Mouse (Mus musculus) embryonic facial prominence, embryonic 14.5 days (tissue): ENCODE measurements at regions not wholly inside any gene's neighbourhood (a gene's known extent, or its start where the extent isn't known, plus 50 kb on each side); places are given as distances from the start of the nearest gene placed in this dataset.

Source experiments
- ATAC-seq: fragments of 200-750 bp; cut with Nextera tagmentation; 2 replicates; pipeline ENCODE4 v1.8.0; 2017; ENCODE audit warnings: low read depth, moderate number of reproducible peaks, moderate TSS enrichment
- DNase-seq: peaks from one replicate; pipeline ENCODE4 v3.0.0-alpha.2; 2015; ENCODE audit warnings: low spot score
- H3K27ac ChIP-seq: fragments of 300-500 bp; sonication (generic); replicated peaks from 2 replicates; pipeline ENCODE4 v1.5.1; 2014; ENCODE audit warnings: low read depth, mild to moderate bottlenecking, low read length, moderate library complexity
- H3K27me3 ChIP-seq: fragments of 300-500 bp; sonication (generic); replicated peaks from 2 replicates; pipeline ENCODE4 v1.6.1; 2014; ENCODE audit warnings: low read length; ENCODE audit not compliant: control insufficient read depth, insufficient read depth
- H3K36me3 ChIP-seq: fragments of 300-500 bp; sonication (generic); 2 replicates; pipeline ENCODE4 v1.6.1; 2014; ENCODE audit warnings: low read length, mixed read lengths; ENCODE audit not compliant: control insufficient read depth, insufficient read depth
- H3K4me1 ChIP-seq: fragments of 300-500 bp; sonication (generic); 2 replicates; pipeline ENCODE4 v1.6.1; 2014; ENCODE audit warnings: antibody characterized with exemption, low read length; ENCODE audit not compliant: control insufficient read depth, insufficient read depth
- H3K4me2 ChIP-seq: fragments of 300-500 bp; sonication (generic); 2 replicates; pipeline ENCODE4 v1.6.1; 2014; ENCODE audit warnings: low read depth, mild to moderate bottlenecking, low read length, moderate library complexity, mixed read lengths
- H3K4me3 ChIP-seq: fragments of 300-500 bp; sonication (generic); 2 replicates; pipeline ENCODE4 v1.5.1; 2014; ENCODE audit warnings: low read depth, mild to moderate bottlenecking, low read length
- H3K9ac ChIP-seq: fragments of 300-500 bp; sonication (generic); 2 replicates; pipeline ENCODE4 v1.6.1; 2014; ENCODE audit warnings: low read depth, mild to moderate bottlenecking, low read length, moderate library complexity, mixed read lengths
- H3K9me3 ChIP-seq: fragments of 300-500 bp; sonication (generic); 2 replicates; pipeline ENCODE4 v1.6.1; 2016; ENCODE audit warnings: low read length; ENCODE audit not compliant: control insufficient read depth
- WGBS: fragments of 180-500 bp; shearing (Covaris S2); extraction: QIAGEN DNeasy Blood & Tissue Kit; methylation state at CpG from one replicate; pipeline ENCODE4 v1.1.7; 2014; 5-methylcytosine and 5-hydroxymethylcytosine counted together

DNA sequence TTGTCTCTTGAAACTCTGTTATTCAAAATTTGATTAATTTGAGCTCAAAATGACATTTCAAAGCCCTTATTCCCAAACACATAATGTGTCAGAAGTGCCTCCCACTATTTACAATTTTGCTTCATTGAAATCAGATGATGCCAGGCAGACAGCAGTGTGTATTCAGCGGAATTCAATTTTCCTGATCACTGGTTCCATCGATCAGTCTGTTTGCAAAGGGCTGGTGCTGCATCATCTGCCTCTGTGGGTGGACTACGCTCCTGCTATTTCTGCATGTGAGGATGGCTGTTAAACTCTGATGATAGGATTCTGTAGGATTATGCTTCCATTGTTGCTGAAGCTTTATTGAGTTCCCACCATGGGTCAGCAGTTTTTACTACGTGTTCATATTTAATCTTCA lies 149.0 kb upstream of the Masp1 start:
- no peak for DNase-seq
- ATAC-seq = no peak
- Histone ChIP-seq H3K27ac (no peak overlapping the region), H3K27me3 (no peaks in the 10 kb centered on the region), H3K36me3 (no peaks in the 10 kb centered on the region), H3K9me3 (no peaks in the 10 kb centered on the region), H3K9ac (no peak overlapping the region), H3K4me1 (no peaks in the 10 kb centered on the region), H3K4me3 (no peak overlapping the region), H3K4me2 (no peak overlapping the region)
- WGBS = 86% methylated on average over 4 of the region's 4 CpGs
